Mouse (Mus musculus) urinary bladder, postnatal 4 days (tissue): ENCODE results near the gene Fbll1.

ENCODE experiments used
- DNase-seq, 2 experiments: peaks; one replicate each; pipeline ENCODE4 v3.0.0; 2021 to 2022; ENCODE audit warnings: low spot score in 2 of 2

Gene Fbll1

GRCm38 (mm10) chr11:35784002-35784401, 14.7 kb downstream of the Fbll1 start:
- no peak for DNase-seq

DNA sequence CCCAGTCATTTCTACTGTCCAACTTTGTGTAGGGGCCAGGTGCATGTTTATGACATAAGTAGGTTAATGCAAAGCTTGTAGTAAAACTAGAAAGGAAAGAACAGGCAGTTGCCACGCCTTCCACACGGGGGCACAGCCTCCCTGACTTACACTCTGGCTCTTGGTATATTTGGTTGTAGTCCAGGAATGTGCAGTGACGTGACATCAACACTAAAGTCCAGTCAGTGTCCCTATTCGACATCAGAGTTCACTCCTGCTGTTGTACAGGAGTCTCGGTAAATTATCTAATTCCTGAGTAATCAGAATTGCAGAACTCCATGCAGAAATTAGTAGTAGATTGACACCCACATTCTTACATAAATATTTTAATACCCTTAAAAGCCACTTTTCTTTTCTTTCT, 15.6 kb downstream of the Fbll1 start:
- peak; percentile 5 to 22 for DNase-seq

- DNase-seq = peak; percentile 3 to 7
Measured at GRCm38 (mm10) chr11:35782444-35782843, 16.2 kb downstream of the Fbll1 start.

- DNase-seq = peak in 1 of 2 experiments; percentile 10
Measured at GRCm38 (mm10) chr11:35780336-35780735, 18.3 kb downstream of the Fbll1 start.

DNA sequence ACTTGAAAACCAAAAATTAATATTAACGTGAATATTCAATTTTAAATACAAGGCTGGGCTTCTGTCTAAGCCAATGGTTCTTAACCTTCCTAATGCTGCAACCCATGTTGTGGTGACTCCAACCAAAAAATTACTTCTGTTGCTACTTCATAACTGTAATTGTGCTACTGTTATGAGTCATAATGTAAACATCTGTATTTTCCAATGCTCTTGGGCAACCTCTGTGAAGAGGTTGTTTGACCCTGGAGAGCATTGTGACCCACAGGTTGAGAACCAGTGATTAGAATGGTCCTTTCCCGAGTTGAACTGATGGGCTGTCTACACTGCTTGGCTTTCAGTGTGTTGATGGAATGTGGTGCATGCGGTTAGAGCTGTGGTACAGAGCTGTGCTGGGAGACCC, 22.2 kb downstream of the Fbll1 start:
- DNase-seq = no peak

DNA sequence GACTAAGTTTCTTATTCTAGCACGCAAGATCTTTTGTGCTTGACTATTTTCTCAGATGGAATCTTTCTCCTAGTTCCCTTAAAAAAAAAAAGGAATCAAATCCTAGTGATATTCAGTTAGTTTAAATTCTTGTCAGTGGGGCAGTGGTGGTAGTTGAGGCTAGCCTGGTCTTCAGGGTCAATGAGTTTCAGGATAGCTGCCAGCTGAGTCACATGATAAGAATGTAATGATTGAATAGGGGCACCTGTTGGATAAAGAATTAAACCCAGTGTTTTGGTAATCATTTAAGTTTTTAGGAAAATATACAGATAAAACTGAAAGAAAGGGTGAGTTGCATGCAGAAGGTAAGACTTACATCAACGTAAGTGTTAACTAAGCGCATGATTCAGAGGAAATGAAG, 23.1 kb downstream of the Fbll1 start:
- no peak for DNase-seq

- DNase-seq = no peak
Measured at GRCm38 (mm10) chr11:35770741-35771504, 27.8 kb downstream of the Fbll1 start.

DNA sequence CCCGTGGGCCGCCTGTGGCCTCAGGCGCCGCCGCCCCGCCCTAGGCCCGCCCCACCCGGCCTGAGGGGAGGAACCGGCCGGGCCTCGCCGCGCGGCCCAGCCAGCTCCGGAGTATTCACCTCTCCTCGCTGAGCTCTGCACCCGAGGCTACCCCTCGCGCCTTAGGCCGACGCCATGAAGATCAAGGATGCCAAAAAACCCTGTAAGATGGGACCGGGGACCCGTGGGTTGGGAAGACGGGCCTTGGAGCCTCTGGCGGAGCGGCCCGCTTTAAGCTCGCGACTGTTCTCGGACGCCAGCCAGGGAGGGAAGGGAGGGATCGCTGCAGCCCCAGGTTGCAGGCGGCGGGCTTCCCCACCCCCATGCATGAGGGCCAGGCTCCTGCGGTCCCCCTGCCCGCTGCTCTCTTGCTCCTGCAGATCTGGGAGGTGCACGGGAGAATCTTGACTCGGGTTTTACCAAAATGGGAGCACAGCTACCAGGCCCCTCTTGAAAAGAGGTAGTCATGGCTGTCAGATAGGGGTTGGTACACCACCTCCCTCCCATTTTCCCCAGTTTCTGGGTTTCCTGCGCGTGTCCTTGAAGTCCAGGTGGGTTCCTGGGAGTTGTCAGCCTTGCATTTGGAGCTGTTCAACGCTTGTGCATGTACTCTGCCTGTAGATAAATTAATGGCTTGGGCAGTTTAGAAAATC, 28.8 kb downstream of the Fbll1 start:
- DNase-seq = peak; percentile 73

DNA sequence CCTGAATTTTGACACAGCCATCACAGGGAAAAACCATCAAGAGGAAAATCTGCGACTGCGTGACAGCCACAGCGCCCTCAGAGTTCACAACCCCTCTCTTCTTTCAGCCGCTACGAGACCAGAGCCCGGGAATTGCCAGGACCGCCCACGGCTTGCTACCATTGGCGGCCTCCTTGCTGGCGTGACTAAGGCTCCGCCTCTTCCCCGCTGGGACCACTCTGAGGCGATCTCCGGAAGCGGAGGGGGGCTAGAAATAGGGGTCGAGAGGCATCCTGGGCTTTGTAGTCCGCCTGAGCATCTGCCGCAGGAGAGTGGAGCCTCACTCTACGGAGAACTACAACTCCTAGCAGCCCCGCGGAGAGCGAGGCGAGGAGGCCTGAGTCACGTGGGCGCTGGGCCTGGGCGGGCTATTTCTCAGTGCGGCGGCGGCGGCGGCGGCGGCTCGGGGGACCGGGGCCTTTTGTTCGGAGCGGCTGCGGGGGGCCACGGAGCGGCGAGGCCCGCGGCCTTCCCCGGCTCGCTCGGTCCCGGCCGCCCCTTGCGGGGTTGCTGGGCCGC, 29.4 kb downstream of the Fbll1 start, which contains the start of gene Pank3:
Pank3 (plus strand) TSS at position 297 of the 558 bp plus-strand sequence.
- peak; percentile 95 to 97 for DNase-seq

DNA sequence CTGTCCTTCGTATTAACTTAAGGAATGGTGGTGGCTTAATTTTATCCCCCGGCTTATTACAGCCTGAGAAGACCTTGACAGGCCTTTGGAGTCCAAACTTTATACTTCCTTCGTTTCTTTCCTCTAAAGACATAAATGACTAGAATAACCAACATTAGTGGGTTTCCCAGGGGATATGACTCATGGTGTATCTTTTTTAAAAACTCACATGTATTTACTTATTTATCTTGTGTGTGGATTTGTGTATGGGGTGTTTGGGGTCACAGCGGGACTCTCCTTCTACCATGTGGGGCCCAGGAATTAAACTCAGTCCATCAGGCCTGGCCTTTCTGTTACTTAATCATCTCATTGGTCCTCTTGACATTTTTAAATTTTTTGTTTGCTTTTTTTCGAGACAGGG, 31.8 kb downstream of the Fbll1 start:
- no peak for DNase-seq

GRCm38 (mm10) chr11:35760627-35761003, 38.1 kb downstream of the Fbll1 start:
- no peak for DNase-seq

GRCm38 (mm10) chr11:35760001-35760626, 38.6 kb downstream of the Fbll1 start:
- DNase-seq = no peak

DNA sequence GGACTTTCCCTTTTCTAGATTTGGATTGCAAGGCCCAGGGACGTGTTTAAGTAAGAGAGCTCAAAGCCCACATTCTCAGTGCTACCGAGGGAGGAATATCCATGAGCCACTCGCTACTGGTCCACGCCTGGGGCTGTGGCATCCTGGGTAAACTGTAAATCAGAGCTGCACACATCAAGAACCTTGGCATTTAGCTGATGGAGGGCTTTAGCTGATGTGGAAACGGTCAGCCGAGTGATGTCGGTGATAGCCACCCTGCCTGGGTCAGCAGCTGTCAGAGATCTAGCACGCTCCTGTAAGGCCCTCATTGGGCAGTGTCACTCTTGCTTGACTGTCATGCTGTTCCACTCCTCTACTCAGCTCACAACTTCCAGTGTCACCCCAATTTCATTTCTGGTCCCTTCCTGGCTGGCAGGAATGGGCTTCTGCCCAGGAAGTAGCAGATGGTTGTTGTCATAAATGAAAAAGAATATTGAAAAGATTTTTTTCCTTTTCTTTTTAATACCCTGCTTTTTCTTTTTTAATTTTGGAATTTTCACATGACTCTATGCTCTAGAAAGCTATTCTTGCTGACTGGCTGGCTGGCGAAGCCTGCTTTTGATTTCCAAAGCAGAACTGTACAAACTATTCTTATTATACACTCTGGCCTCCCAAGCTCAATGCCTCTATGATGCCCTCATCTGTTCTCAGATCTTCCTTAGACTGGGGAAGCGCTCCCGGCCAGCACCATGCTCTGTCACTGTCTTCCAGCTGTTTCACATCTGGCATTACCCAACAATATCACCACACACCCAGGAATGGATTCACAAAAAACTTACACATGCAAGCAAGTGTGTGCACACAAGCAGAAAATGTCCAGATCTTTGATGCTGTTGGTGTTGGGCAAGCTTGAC, 42.0 kb downstream of the Fbll1 start:
- DNase-seq = no peak

DNA sequence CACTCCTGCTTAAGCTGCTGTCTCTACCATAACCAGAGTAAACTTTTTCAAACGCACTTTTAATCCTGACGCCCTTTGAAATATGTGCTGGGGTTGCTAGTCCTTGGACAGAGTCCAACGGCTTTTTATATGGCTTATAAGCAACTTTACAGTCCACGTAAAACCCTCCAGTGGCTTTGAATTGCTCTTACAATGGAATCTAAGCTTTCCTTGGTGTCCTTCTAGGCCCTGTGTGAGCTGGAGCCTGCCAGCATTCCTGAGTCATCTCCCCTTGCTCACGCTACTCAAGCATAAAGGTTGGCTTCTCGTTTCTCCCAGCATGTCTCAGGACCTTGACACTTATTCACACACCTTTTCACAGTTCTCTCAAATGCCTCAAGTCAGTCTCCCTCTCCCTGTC, 43.1 kb downstream of the Fbll1 start:
- DNase-seq = no peak

DNA sequence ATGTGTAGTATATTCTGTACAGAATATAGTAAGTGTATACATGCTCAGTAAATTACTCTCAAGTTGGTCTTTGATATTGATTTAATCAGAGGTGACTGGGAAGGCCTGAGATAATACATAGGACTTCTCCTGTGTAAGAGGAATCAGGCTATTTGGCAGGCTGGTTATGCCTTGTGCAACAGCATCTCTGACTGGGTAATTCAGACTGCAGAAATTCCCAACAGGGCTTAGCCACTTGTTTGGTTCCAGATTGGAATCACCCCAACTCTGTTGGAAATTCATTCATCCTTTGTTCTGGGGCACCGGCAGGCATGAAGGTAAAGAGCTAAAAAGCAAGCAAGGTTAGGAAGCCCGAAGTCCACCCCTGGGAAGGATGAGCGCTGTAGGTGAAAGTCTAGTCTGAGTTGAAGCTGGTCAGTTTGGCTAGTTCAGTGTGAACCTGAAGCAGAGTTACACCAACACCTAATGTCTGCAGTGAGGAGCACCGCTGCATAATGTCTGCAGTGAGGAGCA, 43.7 kb downstream of the Fbll1 start:
- no peak for DNase-seq

GRCm38 (mm10) chr11:35750578-35750977, 48.1 kb downstream of the Fbll1 start:
- DNase-seq = peak; percentile 63 to 64
